Mouse (Mus musculus): ENCODE results near the gene Arl5c.

DNA sequence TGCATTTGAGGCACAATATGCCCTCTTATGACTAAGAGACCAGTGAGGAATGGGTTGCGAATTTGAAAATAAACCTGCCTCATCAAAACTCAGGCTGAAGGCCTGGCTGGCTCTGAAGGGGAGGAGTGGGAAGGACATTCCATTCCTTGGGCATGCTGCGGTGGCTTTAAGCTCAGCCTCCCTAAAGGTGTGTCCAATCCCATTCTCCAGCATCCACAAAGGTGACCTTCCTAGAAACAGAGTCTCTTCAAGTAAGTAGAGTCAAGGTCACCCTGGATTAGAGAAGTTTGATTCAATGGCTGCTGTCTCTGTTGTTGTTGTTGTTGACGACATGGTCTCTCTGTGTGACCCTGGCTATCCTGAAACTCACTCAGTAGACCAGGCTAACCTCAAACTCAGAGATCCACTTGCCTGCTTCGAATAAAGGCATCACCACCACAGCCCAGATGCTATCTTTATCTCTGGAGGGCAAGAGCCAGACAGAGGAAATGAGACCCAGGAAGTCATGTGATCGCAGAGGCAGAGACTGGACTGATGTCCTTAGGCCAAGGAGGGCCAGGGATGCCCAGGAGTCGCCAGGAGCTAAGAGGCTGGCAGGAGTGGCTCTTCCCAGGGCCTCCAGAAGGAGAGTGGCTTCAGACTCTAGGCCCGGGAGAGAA, 37.2 kb downstream of the Arl5c start:
- TF ChIP-seq POLR2A (IDR thresholded peaks at IDR 0.05; ENCODE audit: low read depth, low read length) (no peak), CTCF (IDR thresholded peaks at IDR 0.05; ENCODE audit: extremely low read depth, insufficient read length, insufficient replicate concordance, low read depth, low read length) (no peak)
